Mouse (Mus musculus) embryonic facial prominence, embryonic 12.5 days (tissue): ENCODE results near the gene 1700016D06Rik. TPM values are rescaled to one million over a fixed set of nuclear protein-coding genes. Genes with fewer than 3 reads are reported as not detected.
A peak's percentile ranks its signal among the peaks of the same experiment; 100 is the strongest.

Experiments used
- ATAC-seq: fragments of 200-750 bp; cut with Nextera tagmentation; 2 replicates; pipeline ENCODE4 v1.8.0; 2017; ENCODE audit not compliant: insufficient number of reproducible peaks, insufficient read depth, low FRiP score, low TSS enrichment
- H3K27ac ChIP-seq: fragments of 300-500 bp; sonication (generic); 2 replicates; pipeline ENCODE4 v1.5.1; 2016; ENCODE audit warnings: mild to moderate bottlenecking
- H3K27me3 ChIP-seq: fragments of 300-500 bp; sonication (generic); 2 replicates; pipeline ENCODE4 v1.6.1; 2016; ENCODE audit warnings: mild to moderate bottlenecking, moderate library complexity
- H3K36me3 ChIP-seq: fragments of 300-500 bp; sonication (generic); 2 replicates; pipeline ENCODE4 v1.6.1; 2016; ENCODE audit warnings: mild to moderate bottlenecking
- H3K4me1 ChIP-seq: fragments of 300-500 bp; sonication (generic); 2 replicates; pipeline ENCODE4 v1.6.1; 2016
- H3K4me2 ChIP-seq: fragments of 300-500 bp; sonication (generic); replicated peaks from 2 replicates; pipeline ENCODE4 v1.6.1; 2016; ENCODE audit warnings: mild to moderate bottlenecking, moderate library complexity
- H3K4me3 ChIP-seq: fragments of 300-500 bp; sonication (generic); 2 replicates; pipeline ENCODE4 v1.5.1; 2016; ENCODE audit warnings: mild to moderate bottlenecking
- H3K9ac ChIP-seq: fragments of 300-500 bp; sonication (generic); 2 replicates; pipeline ENCODE4 v1.6.1; 2016; ENCODE audit warnings: mild to moderate bottlenecking, moderate library complexity
- H3K9me3 ChIP-seq: fragments of 300-500 bp; sonication (generic); 2 replicates; pipeline ENCODE4 v1.6.1; 2016; ENCODE audit warnings: mild to moderate bottlenecking, moderate library complexity
- WGBS: fragments of 180-500 bp; shearing (Covaris S2); methylation state at CpG from one replicate; pipeline ENCODE4 v1.1.7; 2016; 5-methylcytosine and 5-hydroxymethylcytosine counted together
- polyA plus RNA-seq: library from polyadenylated mRNA; unstranded; fragments of >200 nt; fragmentation: Nextera tagmentation; extraction: Ambion mirVana; gene quantifications from 2 replicates; pipeline ENCODE4 v1.2.1, GENCODE M21; 2016

The 1700016D06Rik gene
- polyA plus RNA-seq, 1 experiment from 2014 or later = not detected

DNA sequence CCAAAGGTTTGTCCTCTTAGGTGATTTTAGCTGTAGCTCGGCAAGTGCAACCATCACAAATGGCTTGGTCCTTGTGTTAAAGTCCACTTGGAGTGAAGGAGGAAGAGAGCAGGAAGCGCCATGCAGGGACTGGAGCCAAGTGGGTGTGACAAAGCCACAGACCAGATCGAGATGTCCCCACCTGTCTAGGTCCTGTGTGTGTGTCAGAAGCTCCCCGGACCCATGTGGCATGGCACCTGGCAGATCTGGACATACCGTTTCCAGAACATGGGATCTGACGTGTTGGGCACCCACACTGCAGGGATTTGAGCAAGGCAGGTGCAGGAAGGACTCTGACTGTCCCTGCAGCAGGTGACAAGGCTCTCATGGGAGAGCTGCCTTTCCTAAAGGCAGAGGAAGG lies 565 bp upstream of the 1700016D06Rik start:
- H3K4me2 ChIP-seq = no peak overlapping the region
- H3K9me3 ChIP-seq = no peaks in the 10 kb centered on the region
- H3K27me3 ChIP-seq = peaks cover 5% of the 10 kb centered on the region; the same call in 1 of the 2 replicates
- no peak for ATAC-seq
- H3K4me3 ChIP-seq = no peak overlapping the region
- peaks cover 2% of the 10 kb centered on the region; the same call in 1 of the 2 replicates for H3K4me1 ChIP-seq
- H3K9ac ChIP-seq = no peak overlapping the region
- no peak overlapping the region for H3K27ac ChIP-seq
- WGBS = 86% methylated on average over 6 of the region's 6 CpGs
- H3K36me3 ChIP-seq = no peaks in the 10 kb centered on the region

DNA sequence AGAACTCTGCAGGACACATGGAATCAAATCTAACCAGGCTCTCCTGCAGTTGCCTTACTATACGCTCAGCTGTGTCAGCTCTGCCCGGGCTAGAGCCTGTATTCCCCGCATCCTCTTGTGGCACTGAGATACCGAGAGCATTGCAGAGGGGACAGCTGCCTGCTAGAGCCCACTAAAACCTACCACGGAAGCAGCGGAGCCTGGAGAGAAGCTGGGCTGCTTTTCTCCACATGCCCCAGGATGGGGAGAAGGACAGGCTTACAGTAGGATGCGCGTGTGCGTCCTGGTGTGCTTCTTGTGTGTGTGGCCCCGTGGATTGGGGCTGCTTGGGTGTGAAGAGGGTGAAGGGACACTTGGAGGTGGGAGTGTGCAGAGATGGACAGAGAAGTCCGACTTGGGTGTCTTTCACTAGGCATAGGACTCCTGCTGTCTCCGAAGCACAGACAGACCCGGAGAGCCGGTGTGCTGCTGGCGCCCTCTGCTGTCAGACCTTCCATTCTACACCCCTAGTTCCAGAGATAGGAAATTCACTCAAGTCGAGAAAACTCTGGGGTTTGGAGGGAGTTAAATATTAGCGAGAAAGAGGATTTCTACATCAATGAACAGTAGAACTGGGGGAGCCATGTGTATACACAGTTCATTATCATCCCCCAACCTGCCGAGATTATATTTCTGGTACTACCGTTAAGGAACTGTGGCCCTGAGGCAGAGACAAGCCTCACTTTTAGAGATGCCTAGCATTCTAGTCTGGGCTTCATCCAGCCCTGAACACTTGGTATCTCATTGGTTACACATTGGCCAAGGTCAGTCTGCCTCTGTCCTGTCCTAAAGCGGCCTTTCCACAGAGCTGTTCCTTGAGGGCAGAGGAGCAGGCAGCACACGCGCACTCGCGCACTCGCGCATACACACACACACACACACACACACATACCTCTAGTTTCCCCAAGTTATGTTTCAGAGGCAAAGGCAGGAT lies 517 bp downstream of the 1700016D06Rik start:
- Histone ChIP-seq H3K36me3 (no peaks in the 10 kb centered on the region), H3K27ac (no peak overlapping the region), H3K9ac (0 out of 2 replicates have a peak overlapping the region, but pooled peaks have one; percentile 25), H3K9me3 (no peaks in the 10 kb centered on the region), H3K4me1 (peaks cover 2% of the 10 kb centered on the region; the same call in 1 of the 2 replicates), H3K4me2 (peak overlapping the region; percentile 34), H3K27me3 (peaks cover 5% of the 10 kb centered on the region; the same call in 1 of the 2 replicates), H3K4me3 (peak overlapping the region; percentile 2; the same call in 1 of the 2 replicates)
- 35% methylated on average over 26 of the region's 26 CpGs for WGBS
- ATAC-seq = 0 out of 2 replicates have a peak, but pooled peaks have one; percentile 52

- no peak overlapping the region for H3K27ac ChIP-seq
- no peaks in the 10 kb centered on the region for H3K36me3 ChIP-seq
- no peak for ATAC-seq
- peaks cover 2% of the 10 kb centered on the region; the same call in 1 of the 2 replicates for H3K4me1 ChIP-seq
- no peak overlapping the region for H3K9ac ChIP-seq
- 73% methylated on average over 5 of the region's 5 CpGs for WGBS
- peaks cover 5% of the 10 kb centered on the region; the same call in 1 of the 2 replicates for H3K27me3 ChIP-seq
- H3K9me3 ChIP-seq = no peaks in the 10 kb centered on the region
- no peak overlapping the region for H3K4me2 ChIP-seq
- H3K4me3 ChIP-seq = no peak overlapping the region
These were observed 1.3 kb downstream of the 1700016D06Rik start for GRCm38 (mm10) chr8:11699442-11700001.

DNA sequence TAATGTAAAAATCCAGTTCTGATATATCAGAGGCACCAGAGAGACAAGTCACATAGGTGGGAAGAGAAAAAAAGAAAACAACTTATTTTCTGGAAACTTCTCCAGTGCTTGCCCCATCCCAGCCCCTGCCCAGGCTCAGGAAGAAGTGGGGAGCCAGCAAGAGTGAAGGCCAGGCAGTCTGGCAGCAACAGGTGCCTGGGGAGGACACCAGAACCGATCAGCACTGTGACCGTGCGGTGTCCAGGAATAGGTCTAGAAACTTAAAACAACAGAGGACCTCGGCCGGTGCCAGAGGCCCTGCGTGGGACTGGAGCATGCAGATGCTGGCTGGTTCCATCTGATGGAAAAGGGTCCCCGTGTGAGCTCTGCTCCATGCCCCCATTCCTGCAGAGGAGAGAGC lies 3.4 kb downstream of the 1700016D06Rik start:
- WGBS = 90% methylated on average over 7 of the region's 7 CpGs
- Histone ChIP-seq H3K4me1 (peaks cover 2% of the 10 kb centered on the region; the same call in 1 of the 2 replicates), H3K9me3 (no peaks in the 10 kb centered on the region), H3K4me3 (no peak overlapping the region), H3K27ac (no peak overlapping the region), H3K27me3 (peaks cover 5% of the 10 kb centered on the region; the same call in 1 of the 2 replicates), H3K36me3 (no peaks in the 10 kb centered on the region), H3K9ac (no peak overlapping the region), H3K4me2 (no peak overlapping the region)
- no peak for ATAC-seq

- H3K4me3 ChIP-seq = no peak overlapping the region
- peaks cover 5% of the 10 kb centered on the region; the same call in 1 of the 2 replicates for H3K27me3 ChIP-seq
- H3K4me2 ChIP-seq = no peak overlapping the region
- H3K36me3 ChIP-seq = no peaks in the 10 kb centered on the region
- H3K9ac ChIP-seq = no peak overlapping the region
- peaks cover 2% of the 10 kb centered on the region; the same call in 1 of the 2 replicates for H3K4me1 ChIP-seq
- 88% methylated on average over 3 of the region's 3 CpGs for WGBS
- H3K9me3 ChIP-seq = no peaks in the 10 kb centered on the region
- H3K27ac ChIP-seq = no peak overlapping the region
- ATAC-seq = no peak
These were observed 4.7 kb downstream of the 1700016D06Rik start for GRCm38 (mm10) chr8:11696176-11696575.

DNA sequence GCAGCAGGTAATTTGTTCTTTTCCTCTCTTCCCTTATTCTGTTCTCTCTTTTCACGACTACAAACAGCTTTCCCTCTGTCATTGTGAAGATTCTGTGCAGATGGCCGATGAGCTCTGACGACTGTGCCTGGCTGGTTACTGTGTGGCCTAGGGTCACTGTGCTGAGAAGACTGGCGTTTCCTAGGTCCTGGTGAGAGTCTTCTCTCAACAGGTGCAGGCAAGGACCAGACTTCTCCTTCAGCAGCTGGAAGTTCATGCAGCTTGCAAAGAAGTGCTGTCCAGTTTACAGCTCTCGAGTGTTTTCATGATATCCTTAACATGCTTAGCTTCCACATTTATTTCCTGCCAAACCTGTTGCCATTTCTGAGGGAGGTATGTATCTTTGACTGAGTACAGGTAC lies 6.9 kb downstream of the 1700016D06Rik start:
- Histone ChIP-seq H3K4me3 (no peak overlapping the region), H3K9ac (no peak overlapping the region), H3K4me2 (no peak overlapping the region), H3K27me3 (no peaks in the 10 kb centered on the region), H3K36me3 (no peaks in the 10 kb centered on the region), H3K4me1 (no peaks in the 10 kb centered on the region), H3K27ac (no peak overlapping the region), H3K9me3 (no peaks in the 10 kb centered on the region)
- no peak for ATAC-seq
- 77% methylated on average over 5 of the region's 5 CpGs for WGBS

GRCm38 (mm10) chr8:11692455-11692854 lies 8.4 kb downstream of the 1700016D06Rik start:
- Histone ChIP-seq H3K27me3 (no peaks in the 10 kb centered on the region), H3K9me3 (no peaks in the 10 kb centered on the region), H3K27ac (no peak overlapping the region), H3K9ac (no peak overlapping the region), H3K4me2 (no peak overlapping the region), H3K4me3 (no peak overlapping the region), H3K4me1 (no peaks in the 10 kb centered on the region), H3K36me3 (no peaks in the 10 kb centered on the region)
- no peak for ATAC-seq
- 87% methylated on average over 1 of the region's 1 CpGs for WGBS

DNA sequence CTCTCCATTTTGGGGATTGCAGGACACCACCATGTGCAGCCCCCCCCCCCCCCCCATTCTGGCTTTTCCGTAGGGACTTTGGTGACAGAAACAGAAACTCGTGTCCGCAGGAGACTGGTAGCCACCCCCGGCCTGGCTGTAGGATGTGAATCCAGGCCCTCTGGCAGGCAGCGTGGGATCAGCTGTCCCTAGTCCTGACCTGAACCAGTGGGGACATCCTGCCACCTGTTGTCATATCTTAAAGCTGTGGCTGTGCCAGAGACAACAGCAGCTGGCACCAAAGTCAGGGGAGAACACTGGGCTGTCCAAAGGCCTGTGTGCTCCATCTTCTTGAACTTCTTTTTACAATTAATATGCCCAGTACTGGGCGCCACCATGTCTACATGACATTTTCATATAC lies 9.1 kb downstream of the 1700016D06Rik start:
- no peak for ATAC-seq
- Histone ChIP-seq H3K4me1 (no peaks in the 10 kb centered on the region), H3K9me3 (no peaks in the 10 kb centered on the region), H3K4me2 (no peak overlapping the region), H3K27ac (no peak overlapping the region), H3K9ac (no peak overlapping the region), H3K27me3 (no peaks in the 10 kb centered on the region), H3K36me3 (no peaks in the 10 kb centered on the region), H3K4me3 (no peak overlapping the region)
- 88% methylated on average over 6 of the region's 6 CpGs for WGBS

GRCm38 (mm10) chr8:11691284-11691683 lies 9.6 kb downstream of the 1700016D06Rik start:
- no peak for ATAC-seq
- Histone ChIP-seq H3K4me1 (no peaks in the 10 kb centered on the region), H3K4me2 (no peak overlapping the region), H3K27me3 (no peaks in the 10 kb centered on the region), H3K4me3 (no peak overlapping the region), H3K9me3 (no peaks in the 10 kb centered on the region), H3K9ac (no peak overlapping the region), H3K36me3 (no peaks in the 10 kb centered on the region), H3K27ac (no peak overlapping the region)
- WGBS = 86% methylated on average over 6 of the region's 6 CpGs

DNA sequence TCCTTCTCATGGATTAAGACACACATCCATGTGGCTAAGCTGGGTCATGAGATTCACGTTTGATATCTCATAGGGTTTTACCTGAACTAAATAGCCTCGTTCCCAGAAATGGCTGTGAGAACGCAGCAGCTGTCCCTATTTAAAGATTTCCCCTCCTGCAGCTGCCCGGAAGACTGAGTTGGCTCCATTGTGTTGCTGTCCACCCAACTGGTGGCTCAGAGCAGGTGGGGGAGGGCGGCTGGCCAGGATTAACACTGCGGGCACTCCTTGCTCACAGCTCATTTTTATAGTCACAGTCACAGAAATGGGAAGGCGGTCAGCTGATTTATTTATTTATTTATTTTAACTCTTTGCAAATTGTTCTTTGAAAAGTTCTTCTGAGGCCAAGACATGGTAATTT lies 10.9 kb downstream of the 1700016D06Rik start:
- no peak overlapping the region for H3K27ac ChIP-seq
- ATAC-seq = no peak

DNA sequence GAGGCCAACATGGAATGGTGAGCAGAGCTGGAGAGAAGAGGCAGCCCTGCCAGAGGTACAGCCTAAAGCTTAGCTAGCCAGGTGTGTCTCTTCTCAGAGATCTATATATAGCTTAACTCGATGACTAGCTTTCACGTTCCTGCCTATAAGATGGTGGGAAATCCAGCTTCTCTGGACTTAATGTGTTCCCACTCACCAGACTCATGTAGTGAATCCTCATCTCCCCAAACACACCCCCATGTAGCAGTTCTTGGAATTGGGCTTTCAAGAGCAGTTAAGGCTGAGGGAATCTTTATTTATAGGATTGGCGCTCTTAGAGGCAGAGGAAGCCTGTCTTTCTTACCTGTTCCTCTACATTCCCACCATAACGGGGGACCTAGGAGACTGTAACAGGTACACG lies 13.6 kb downstream of the 1700016D06Rik start:
- Histone ChIP-seq H3K9me3 (no peaks in the 10 kb centered on the region), H3K9ac (no peak overlapping the region), H3K4me2 (no peak overlapping the region), H3K4me1 (no peaks in the 10 kb centered on the region), H3K27me3 (no peaks in the 10 kb centered on the region), H3K27ac (no peak overlapping the region), H3K4me3 (no peak overlapping the region), H3K36me3 (no peaks in the 10 kb centered on the region)
- 91% methylated on average over 5 of the region's 5 CpGs for WGBS
- ATAC-seq = no peak

More for the DNA sequence above, 10.9 kb downstream of the 1700016D06Rik start:
- Histone ChIP-seq H3K4me2 (no peak overlapping the region), H3K9ac (no peak overlapping the region), H3K36me3 (no peaks in the 10 kb centered on the region), H3K4me3 (no peak overlapping the region), H3K27me3 (no peaks in the 10 kb centered on the region), H3K9me3 (no peaks in the 10 kb centered on the region), H3K4me1 (no peaks in the 10 kb centered on the region)
- WGBS = 66% methylated on average over 7 of the region's 7 CpGs

- WGBS = 82% methylated on average over 7 of the region's 7 CpGs
- ATAC-seq = no peak
- Histone ChIP-seq H3K27me3 (no peaks in the 10 kb centered on the region), H3K4me2 (no peak overlapping the region), H3K4me3 (no peak overlapping the region), H3K27ac (no peak overlapping the region), H3K4me1 (no peaks in the 10 kb centered on the region), H3K9me3 (no peaks in the 10 kb centered on the region), H3K36me3 (no peaks in the 10 kb centered on the region), H3K9ac (no peak overlapping the region)
These were observed 16.3 kb downstream of the 1700016D06Rik start for GRCm38 (mm10) chr8:11684558-11684957.
